Mouse (Mus musculus) lung, adult 2 months (tissue): ENCODE measurements around the gene Jazf1. TPM values are rescaled to one million over a fixed set of nuclear protein-coding genes. Genes with fewer than 3 reads are reported as not detected.

Source experiments
- DNase-seq: peaks from one replicate; pipeline ENCODE4 v3.0.0; 2022
- H3K4me1 ChIP-seq: fragments of 200-500 bp; 2 replicates; pipeline ENCODE4 v1.6.1; 2011; ENCODE audit warnings: low read length; ENCODE audit not compliant: control insufficient read depth, insufficient read depth
- H3K4me3 ChIP-seq: fragments of 200-500 bp; replicated peaks from 2 replicates; pipeline ENCODE3; 2011; ENCODE audit warnings: low read depth, mild to moderate bottlenecking, control low read depth, low read length; ENCODE audit errors: extremely low read depth
- CTCF ChIP-seq: fragments of 200-500 bp; IDR thresholded peaks from 2 replicates; pipeline ENCODE4 v1.5.1; 2011; ENCODE audit warnings: mild to moderate bottlenecking, low read length, control low read depth; ENCODE audit not compliant: insufficient read depth
- POLR2A ChIP-seq: fragments of 200-500 bp; IDR thresholded peaks from 2 replicates; pipeline ENCODE4 v1.6.1; 2011; ENCODE audit warnings: low read depth, mild to moderate bottlenecking, control low read depth, low read length, borderline replicate concordance; ENCODE audit errors: extremely low read depth
- WGBS: fragments of 180-500 bp; shearing (Covaris S2); methylation state at CpG from one replicate; pipeline ENCODE4 v1.1.7; 2018; 5-methylcytosine and 5-hydroxymethylcytosine counted together
- polyA plus RNA-seq: library from polyadenylated mRNA; depleted of rRNA; stranded (reverse); fragments of >200 nt; gene quantifications from 2 replicates; pipeline ENCODE4 v1.2.3, GENCODE M21; 2012

Gene Jazf1
- polyA plus RNA-seq, 1 experiment: 1.3 TPM

GRCm38 (mm10) chr6:53017357-53018205 lies 50.9 kb downstream of the Jazf1 start:
- H3K4me3 ChIP-seq: no peak overlapping the region
- DNase-seq: no peak
- no peaks in the 10 kb centered on the region for H3K4me1 ChIP-seq
- 80% methylated on average over 4 of the region's 4 CpGs for WGBS
- no peak for TF ChIP-seq CTCF
- TF ChIP-seq POLR2A: no peak

- no peak for DNase-seq
- 91% methylated on average over 9 of the region's 9 CpGs for WGBS
- TF ChIP-seq CTCF (no peak), POLR2A (no peak)
- H3K4me3 ChIP-seq: no peak overlapping the region
- H3K4me1 ChIP-seq: no peaks in the 10 kb centered on the region
These were observed 53.7 kb downstream of the Jazf1 start for GRCm38 (mm10) chr6:53014460-53015455.

GRCm38 (mm10) chr6:53010286-53010685 lies 58.1 kb downstream of the Jazf1 start:
- WGBS: 98% methylated on average over 2 of the region's 2 CpGs
- no peaks in the 10 kb centered on the region for H3K4me1 ChIP-seq
- TF ChIP-seq POLR2A (no peak), CTCF (no peak)
- DNase-seq: no peak
- no peak overlapping the region for H3K4me3 ChIP-seq

- DNase-seq: no peak
- TF ChIP-seq POLR2A: no peak
- Histone ChIP-seq H3K4me1 (no peaks in the 10 kb centered on the region), H3K4me3 (no peak overlapping the region)
- 75% methylated on average over 3 of the region's 3 CpGs for WGBS
These were observed 62.4 kb downstream of the Jazf1 start for GRCm38 (mm10) chr6:53006032-53006431.

- 76% methylated on average over 2 of the region's 2 CpGs for WGBS
- Histone ChIP-seq H3K4me3 (no peak overlapping the region), H3K4me1 (no peaks in the 10 kb centered on the region)
- DNase-seq: no peak
- TF ChIP-seq CTCF (no peak), POLR2A (no peak)
These were observed 62.9 kb downstream of the Jazf1 start for GRCm38 (mm10) chr6:53005544-53005943.

- peak; percentile 18 for DNase-seq
- no peak for TF ChIP-seq CTCF
- TF ChIP-seq POLR2A: no peak
- H3K4me1 ChIP-seq: no peaks in the 10 kb centered on the region
- H3K4me3 ChIP-seq: no peak overlapping the region
- WGBS: 71% methylated on average over 8 of the region's 8 CpGs
These were observed 77.6 kb downstream of the Jazf1 start for GRCm38 (mm10) chr6:52990816-52991215.

GRCm38 (mm10) chr6:52987905-52988640 lies 80.4 kb downstream of the Jazf1 start:
- DNase-seq: no peak
- WGBS: 91% methylated on average over 6 of the region's 6 CpGs
- H3K4me1 ChIP-seq: no peaks in the 10 kb centered on the region

GRCm38 (mm10) chr6:52987391-52987790 lies 81.0 kb downstream of the Jazf1 start:
- Histone ChIP-seq H3K4me3 (no peak overlapping the region), H3K4me1 (no peaks in the 10 kb centered on the region)
- TF ChIP-seq CTCF (peak; percentile 64), POLR2A (no peak)
- DNase-seq: no peak
- 56% methylated on average over 4 of the region's 4 CpGs for WGBS

More at GRCm38 (mm10) chr6:52987905-52988640, 80.4 kb downstream of the Jazf1 start:
- no peak for TF ChIP-seq POLR2A
- no peak for TF ChIP-seq CTCF
- H3K4me3 ChIP-seq: no peak overlapping the region

GRCm38 (mm10) chr6:52982175-52982574 lies 86.3 kb downstream of the Jazf1 start:
- 90% methylated on average over 6 of the region's 6 CpGs for WGBS
- Histone ChIP-seq H3K4me1 (no peaks in the 10 kb centered on the region), H3K4me3 (no peak overlapping the region)
- TF ChIP-seq POLR2A (no peak), CTCF (no peak)
- DNase-seq: no peak
